Mouse (Mus musculus): ENCODE data around the gene Csad.
"Not testable (repeated sequence)": the region's sequence is repeated elsewhere in the genome, so short reads cannot be mapped to it uniquely, and the experiment has no call there.

The Csad gene

DNA sequence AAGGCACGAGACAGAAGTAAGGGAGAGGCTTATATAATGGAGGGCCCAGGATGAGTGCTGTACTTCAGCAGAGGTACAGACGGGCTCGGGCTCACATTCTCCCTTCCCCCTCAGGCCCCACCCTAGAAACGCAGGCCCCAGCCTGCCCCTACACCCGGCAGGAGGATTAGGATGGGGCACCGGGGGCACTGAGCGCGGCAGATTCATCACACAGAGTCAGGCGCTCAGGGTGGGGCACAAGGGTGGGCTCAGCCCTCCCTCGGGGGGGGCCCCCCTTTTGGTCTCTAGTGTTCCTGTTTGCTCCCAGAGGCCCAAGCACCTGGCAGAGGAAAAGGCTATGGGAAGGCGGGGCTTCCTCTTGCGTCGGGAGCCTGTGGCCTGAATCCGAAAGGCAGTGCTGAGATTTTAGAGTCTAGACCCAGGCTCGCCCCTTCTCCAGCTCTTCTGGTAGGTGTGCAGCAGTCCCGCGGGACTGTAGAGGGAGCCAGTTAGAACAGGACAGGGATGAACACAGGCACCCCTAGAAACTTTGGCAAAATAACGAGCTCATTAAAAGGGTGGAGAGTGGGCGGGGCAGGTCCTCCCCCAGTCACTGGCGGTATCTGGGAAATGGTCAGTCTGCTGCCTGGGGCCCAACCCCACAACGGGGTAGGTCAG, 31.0 kb upstream of the Csad start:
- DNase-seq (ENCODE audit: low spot score): peak; percentile 39

DNA sequence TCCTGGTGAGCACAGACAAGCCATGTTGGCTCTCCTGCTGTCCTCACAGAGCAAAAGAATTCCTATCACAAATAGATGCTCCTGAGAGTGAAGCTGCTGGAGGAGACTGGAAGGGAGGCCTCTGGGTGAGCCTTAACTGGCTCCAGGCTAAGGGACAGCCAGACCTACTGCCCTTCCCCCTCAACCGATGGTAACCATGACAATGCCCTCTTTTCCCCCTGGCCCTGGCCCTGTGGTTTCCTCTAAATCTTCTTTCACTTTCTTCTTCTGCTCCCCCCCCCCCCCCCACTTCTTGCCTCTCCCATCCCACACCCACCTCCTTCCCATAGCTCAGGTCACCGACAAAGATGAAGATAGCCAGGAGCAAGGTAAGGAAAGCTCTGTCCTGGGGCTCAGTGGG, 29.4 kb upstream of the Csad start:
- no peak for DNase-seq (ENCODE audit: low spot score)

DNA sequence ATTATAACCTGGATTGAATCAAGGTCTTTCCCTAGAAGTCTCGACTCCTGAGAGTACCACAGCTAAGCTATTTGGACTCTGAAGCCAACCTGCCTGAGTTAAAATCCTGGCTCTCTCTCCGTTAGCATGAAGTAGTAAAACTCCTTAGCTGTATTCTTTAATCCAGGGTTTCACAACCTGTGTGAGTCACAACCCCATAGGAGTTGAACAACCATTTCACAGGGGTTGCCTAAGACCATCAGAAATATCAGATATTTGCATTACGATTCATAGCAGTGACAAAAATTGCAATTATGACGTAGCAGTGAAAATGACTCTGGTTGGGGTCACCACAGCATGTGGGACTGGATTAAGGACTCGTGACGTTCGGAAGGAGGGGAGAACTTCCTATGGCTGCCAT, 28.2 kb upstream of the Csad start:
- DNase-seq (ENCODE audit: low spot score): no peak

DNA sequence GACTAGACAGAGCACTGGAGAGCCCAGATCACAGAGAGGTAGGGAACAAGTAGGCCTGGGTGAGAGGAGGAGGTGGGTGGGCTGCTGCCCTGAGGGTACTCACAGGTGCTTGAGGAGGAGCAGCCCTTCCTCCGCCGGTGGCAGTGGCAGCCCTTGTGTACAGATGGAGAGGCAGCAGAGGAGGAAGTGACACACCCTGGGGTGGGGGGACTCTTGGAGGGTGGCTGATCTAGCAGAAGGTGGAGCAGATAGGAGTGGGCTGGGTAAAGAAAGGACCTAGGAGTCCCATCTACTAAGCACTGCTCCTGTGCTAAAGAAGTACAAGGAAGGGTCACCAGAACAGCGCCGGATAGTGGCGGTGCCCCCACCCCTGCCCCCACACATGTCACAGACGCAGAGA, 27.2 kb upstream of the Csad start, which contains the start of gene Itgb7:
TSS of gene Itgb7 (minus strand) at position 197 of the 400 bp plus-strand sequence.
- no peak for DNase-seq (ENCODE audit: low spot score)

DNA sequence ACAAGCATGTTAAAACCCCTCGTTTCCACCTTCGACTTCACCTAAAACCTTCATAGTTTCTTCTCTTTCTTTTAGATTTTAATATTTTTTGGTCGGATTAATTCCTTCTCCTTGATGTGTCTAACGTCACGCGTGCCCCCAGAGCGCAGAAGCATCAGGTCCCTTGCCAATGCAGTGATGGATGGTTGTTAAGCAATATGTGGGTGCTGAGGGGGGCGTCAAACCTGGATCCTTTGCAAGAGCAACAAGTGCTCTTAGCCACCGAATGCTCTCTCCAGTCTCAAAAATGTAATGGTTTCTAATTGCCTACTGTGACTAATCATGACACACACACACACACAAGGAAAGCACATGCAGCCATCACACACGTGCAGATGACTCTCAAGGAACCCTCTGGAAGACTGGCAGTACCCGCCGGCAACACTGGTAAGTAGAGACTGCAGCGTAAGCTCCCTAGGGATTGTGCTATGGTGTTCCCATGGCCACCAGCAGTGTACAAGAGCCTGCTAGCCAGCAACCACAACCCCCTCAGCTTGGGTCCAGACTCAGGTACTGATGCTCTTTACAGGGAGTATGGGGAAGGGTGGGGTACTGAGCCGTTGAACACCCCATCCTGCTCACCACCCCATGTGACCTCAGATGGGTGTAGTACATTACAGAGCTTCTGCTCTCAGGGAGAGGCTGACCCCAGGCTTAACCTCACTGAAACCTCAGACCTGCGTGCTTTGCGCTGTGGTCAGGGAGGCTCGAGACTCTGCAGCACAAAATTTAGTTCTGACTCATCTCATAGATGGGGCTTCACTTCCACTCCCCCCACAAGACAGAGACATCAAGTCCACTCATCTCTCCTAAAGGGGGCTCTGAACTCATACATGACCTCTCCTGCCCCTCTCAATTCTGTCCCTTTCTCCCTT, 26.1 kb upstream of the Csad start:
- no peak for DNase-seq (ENCODE audit: low spot score)

DNA sequence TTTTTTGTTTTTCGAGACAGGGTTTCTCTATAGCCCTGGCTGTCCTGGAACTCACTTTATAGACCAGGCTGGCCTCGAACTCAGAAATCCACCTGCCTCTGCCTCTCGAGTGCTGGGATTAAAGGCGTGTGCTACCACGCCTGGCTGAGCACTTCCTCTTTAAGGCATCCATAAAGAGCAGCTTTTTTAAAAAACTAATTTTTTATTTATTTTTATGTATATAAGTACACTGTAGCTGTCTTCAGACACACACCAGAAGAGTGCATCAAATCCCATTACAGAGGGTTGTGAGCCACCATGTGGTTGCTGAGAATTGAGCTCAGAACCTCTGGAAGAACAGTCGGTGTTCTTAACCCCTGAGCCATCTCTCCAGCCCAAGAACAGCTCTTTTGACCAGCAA, 21.1 kb upstream of the Csad start:
- not testable (repeated sequence) for DNase-seq (ENCODE audit: low spot score)

DNA sequence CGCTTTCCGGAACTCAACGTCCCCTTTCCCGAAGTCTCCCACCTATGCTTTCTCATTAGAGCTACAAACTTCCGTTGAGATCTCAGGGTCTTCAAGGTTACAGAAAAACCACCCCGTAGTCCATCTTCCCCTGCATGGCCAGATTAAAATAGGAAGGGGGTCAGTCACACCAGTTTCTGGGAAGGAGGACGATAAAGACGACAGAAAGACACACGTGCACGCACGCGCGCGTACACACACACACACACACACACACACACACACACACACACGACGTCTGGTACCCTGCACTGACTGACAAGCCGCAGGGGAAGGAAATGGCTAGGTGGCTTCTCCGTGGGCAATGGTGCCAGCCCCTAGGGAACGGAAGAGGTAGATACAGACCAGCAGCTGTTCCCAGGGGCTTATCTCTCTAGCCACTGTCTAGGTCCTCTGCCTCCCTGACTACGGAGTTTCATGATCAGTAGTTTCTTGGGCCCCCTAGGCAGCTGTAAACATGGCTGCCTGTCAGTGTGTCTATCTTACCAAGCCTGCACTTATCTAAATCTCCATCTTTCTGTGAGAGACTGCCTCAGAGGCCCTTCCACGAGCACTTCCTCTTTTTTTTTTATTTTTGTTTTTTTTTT, 20.6 kb upstream of the Csad start:
- DNase-seq (ENCODE audit: low spot score): no peak

DNA sequence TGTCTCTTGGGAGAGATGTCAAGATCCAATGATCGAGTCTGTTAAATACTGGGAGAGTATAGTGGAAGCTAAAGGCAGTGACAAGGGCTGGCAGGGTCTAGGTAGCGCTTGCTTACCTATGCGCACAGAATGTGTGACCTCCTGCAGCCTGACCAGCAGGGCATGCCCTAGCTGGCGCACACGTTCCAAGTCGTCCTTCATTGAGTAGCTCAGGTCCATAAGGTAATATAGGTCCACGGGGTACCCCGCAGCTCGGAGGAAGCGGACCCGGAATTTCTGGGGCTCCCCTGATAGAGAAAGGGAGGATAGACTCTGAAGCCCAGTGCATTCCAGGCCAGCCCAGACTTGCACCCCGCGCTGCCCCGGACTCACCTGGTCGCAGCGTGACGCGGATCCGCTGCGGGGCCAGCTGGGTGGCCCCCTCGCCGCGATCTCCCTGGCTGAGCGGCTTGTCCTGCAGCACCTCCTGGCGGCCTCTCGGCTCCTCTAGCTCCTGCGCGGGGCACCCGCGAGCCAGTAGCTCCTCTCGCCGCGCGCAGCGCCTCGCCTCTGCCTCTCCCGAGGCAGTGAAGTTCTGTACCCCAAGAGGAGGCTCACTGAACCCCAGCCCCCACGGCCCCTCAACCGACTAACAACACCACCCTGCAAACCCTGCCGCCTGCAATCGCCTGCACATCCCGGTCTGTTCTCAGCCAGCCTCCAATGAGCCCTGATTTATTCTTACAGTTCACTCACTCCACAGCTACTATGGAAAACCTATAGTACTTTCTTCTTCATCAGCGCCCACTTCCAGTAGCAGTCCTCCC, 19.9 kb upstream of the Csad start:
- DNase-seq (ENCODE audit: low spot score): peak; percentile 85

DNA sequence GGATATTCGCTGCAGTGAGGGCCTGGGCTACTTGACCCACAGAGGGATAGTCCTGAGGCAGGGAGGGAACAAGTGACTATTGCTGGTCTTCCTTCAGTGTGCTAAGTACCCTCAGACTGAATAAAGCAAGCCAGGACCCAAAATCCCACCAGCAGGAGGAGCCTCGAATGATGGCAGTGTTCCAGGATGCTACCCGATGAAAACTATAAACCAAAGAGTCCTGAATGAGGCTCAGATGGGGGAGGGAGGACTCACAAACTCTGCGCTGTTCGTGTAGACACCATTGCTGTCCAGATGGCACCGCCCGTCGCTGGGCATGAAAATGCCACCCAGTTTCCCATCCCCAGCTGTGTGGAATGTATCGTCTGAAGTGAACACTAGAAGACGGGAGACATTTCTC, 17.9 kb upstream of the Csad start:
- no peak for DNase-seq (ENCODE audit: low spot score)

DNA sequence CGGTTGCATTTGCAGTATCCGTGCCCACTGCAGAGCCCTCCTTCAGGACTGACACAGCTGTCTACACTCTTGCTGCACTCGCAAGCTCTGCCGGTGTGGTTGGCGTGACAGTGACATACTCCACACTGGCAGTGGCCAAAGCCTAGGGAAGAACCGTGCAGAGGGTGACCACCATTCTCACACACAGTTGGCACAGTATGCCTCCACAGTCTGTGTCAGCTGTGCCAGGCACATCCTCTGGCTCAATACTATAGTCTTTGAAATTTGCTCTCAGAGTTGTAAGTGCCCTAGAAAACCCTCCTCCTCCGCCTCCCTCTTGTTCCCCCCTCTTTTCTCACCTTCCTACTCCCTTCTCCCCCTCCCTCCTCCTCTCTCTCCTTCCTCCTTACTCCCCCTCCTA, 12.8 kb upstream of the Csad start:
- DNase-seq (ENCODE audit: low spot score): no peak

DNA sequence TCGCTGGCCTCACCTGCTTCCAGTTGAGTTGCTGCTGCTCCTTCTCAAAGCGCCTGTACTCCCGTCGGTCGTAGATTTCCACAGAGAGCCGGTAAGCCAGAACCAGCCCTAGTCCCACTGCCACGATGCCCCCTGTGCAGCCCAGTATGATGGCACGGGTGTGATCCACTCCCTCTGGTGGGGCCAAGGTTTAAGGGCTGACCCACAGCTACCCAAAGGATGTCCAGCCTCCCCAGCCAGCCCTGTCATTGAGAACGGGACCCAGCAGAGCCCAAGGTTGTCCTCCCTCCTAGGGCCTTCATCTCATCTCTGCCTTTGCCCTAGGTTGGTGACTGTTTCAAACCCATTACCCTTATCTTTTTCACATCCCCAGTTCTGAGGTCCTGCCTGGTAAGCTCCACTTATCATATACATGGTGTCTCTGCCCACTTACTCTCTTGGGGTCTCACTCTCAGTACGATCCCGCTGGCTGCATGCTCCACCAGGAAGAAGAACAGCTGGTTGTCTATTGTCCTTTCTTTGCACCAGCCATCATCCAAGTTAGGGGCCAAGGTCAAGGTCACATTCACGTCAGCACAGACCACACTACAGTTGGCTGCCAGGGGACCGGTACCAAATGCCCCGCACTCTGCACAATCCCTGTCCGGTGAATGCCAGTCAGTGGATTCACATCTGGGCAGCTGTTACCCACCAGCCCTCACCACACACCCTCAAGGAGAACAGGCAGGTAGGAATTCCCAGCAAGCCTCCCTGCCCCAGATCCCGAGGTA, 12.1 kb upstream of the Csad start:
- DNase-seq (ENCODE audit: low spot score): no peak

DNA sequence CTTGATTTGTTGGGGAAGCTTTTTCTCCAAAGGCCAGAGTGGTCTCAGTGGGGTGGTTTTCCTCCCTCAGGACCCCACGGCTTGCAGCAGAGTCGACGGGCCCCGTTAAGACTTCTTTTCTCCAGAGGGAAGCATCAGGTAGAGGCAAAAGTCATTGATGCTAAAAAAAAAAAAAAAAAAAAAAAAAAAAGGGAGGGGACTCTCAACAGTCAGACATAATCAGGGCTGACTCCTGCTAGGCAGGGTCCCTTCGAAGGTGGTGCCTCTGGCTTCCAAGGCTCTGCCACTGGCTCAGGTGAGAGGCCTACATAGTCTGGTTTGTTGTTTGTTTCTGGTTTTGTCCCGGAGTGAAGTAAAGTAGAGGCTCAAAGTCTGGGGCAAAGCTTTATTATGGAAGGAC, 11.1 kb upstream of the Csad start:
- no peak for DNase-seq (ENCODE audit: low spot score)

DNA sequence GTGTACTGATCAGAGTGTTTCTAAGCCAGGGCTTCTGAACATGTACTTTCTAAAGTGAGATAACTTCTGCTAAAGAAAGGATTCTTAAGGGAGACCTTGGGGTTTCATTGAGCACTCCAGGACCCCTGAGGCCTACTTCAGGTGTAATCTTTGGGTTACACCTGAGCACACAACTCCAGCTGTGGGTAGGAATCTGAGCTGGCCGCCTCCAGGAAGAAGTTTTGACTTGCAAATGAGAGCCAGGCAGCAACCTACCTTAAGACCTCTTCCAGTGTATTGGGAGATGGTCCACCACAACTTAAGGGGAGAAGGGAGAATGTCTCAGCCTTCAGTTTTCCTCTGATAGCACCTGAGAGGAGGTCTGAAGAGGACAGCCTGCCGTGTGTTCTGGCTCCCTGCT, 9.6 kb upstream of the Csad start:
- no peak for DNase-seq (ENCODE audit: low spot score)

DNA sequence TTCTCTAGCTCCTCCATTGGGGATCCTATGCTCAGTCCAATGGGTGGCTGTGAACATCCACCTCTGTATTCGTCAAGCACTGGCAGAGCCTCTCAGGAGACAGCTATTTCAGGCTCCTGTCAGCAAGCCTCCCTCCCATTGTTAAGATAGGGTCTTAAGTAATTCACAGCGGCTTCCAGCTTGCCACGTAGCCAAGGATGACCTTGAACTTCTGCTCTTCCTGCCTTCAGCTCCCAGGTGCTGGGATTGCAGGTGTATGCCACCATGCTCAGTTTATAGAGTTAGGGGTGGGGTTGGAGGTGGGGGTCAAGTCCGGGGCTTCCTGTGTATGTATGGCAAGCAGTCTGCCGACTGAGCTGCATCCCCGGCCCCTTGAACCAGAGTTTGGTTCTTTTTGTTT, 7.4 kb upstream of the Csad start:
- DNase-seq (ENCODE audit: low spot score): no peak

DNA sequence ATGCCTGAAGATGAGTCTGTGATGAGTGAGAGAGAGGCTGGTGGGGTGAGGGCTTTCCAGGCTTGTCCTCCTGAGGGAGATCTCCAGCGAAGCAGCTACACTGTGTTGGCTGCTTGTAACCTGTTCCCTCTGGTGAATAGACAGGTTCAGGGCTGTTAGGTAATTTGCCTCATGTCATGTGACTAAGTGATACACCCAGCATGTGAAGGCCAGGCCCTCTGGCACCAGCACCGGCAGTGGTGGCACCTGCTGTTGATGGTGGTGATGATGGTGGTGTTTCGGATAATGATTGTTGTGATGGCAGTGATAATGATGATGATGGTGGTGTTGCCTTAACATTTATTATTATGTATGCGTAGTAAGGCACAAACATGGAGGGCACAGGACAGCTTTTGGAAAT, 6.3 kb upstream of the Csad start:
- DNase-seq (ENCODE audit: low spot score): no peak

DNA sequence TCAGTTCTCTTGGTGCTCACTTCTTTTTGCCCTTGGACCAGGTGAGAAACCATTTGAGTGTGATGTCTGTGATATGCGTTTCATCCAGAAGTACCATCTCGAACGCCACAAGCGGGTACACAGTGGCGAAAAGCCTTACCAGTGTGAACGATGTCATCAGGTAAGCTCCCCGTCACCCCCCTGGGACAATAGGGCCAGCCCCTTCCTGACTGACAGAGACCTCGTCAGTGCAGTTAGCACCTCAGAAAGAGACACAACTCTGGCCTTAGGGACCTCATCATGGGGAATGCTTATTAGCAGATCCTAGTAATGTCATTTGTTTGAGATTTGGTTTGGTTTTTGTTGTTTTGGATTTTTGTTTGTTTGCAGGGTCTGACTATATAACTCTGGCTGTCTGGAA, 4.6 kb upstream of the Csad start:
- no peak for DNase-seq (ENCODE audit: low spot score)

DNA sequence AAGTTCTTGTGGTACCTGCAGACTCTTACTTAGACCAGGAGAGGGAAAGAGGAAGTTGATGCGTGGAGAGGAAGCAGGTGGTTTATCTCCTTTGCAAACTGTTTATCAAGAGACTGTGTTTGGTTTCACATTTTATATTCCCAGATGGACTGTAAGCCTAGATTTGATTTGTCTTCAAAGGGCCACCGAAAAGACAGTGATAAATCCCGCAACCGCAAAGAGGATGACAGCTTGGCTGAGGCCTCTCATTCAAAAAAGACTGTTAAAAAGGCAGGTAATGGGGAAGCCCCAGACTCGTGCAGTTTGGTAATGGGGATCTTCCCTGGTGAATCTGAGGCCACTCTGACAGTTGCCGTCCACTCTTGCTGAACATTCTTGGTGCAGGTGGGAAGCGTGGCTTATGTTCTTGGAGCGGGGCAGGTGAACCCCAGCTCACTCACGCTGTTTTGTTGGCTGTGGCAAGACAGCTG, 3.6 kb upstream of the Csad start:
- DNase-seq (ENCODE audit: low spot score): no peak

DNA sequence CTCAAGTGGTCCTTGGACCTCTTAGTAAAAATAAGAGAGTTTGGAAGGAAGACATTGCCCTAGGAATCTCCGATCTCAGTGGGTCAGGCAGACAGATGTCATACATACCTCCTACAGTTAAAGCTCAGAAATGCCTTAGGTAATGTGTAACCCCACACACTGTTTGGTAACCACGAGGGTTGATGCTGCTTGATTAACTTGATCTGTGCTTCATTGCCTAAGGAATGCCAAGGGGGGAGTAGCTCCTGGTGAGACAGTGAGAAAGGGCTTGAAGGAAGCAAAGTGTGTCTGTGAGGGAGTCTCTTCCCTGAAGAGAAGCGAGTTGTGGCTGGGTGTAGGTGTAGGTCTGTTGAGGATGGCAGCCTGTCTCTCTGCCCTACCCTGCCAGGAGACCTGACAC, 2.8 kb upstream of the Csad start:
- DNase-seq (ENCODE audit: low spot score): no peak

DNA sequence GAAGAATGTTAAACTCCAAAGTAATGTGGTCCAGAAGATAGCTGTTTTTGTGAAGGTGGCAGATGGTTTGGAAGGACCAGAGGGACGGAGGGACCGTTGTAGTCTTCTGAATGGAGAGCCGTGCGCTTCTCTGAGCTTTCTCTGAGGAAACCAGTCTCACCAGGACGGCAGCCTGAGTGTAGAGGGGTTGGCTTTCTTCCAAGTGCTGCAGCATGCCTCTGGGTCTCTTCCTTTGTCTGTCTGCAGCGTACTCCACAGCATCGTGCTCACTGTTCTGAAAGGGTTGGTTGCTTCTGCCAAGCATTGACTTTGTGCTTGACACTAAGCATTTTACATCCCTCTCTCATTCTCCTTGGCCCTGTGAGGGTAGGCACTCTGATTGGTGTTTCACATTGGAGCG, 1.3 kb upstream of the Csad start:
- DNase-seq (ENCODE audit: low spot score): no peak

DNA sequence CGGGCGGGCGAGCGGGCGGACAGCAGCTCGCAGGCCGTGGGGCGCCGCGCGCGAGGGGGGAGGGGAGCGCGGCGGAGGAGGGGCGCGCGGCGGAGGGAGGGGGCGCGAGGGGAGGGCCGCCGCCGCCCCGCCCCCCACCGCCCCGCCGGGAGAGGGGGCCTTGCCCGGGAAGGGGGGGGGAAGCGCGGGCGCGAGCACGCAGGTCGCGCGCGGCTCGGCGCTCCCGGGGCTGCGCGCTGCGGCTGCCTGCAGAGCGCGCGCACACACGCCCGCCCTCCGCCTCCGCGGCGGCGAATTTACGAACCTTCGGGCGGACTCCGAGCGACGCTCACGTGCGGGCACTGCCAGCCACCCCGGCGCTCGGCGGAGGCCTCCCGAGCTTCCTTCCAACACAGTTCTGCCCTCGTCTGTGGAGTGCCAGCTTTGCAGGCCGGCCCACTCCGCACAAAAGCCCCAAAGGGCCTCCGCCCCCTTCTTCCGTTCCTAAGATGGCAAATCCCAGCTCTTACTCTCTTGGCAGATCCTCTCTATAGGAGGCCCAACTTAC, 616 bp downstream of the Csad start:
- peak; percentile 75 for DNase-seq (ENCODE audit: low spot score)

All from embryo, embryonic 10.5 days (tissue).